Mouse (Mus musculus): ENCODE data around the gene Hes1.

- TF ChIP-seq CTCF (conservative IDR thresholded peaks at IDR 0.05; ENCODE audit: low read length) (no peak), POU5F1 (IDR thresholded peaks at IDR 0.05; ENCODE audit: borderline replicate concordance, low read length) (no peak)
Measured at GRCm38 (mm10) chr16:30020124-30020523, 44.1 kb upstream of the Hes1 start.
